Mouse (Mus musculus): ENCODE results near the gene Olfr435. TPM values are rescaled to one million over a fixed set of nuclear protein-coding genes. Genes with fewer than 3 reads are reported as not detected.

The Olfr435 gene
- total RNA-seq, 1 experiment from 2014 or later = not detected

Other genes starting within 250 kb of the Olfr435 start
- gene Olfr444, start 248.1 kb upstream of the Olfr435 start, total RNA-seq (2017) = not detected in 2 replicates
- not detected in 2 replicates for gene Olfr441, start 90.8 kb upstream of the Olfr435 start, total RNA-seq (2017)
- gene Olfr237-ps1, start 50.6 kb upstream of the Olfr435 start, total RNA-seq (2017) = not detected in 2 replicates
- gene Olfr437, start 33.9 kb upstream of the Olfr435 start, total RNA-seq (2017) = not detected in 2 replicates
- gene Olfr13, start 25.0 kb upstream of the Olfr435 start, total RNA-seq (2017) = not detected in 2 replicates
- gene Olfr434, start 15.9 kb downstream of the Olfr435 start, total RNA-seq (2017) = not detected in 2 replicates
- gene Olfr47, start 34.4 kb downstream of the Olfr435 start, total RNA-seq (2017) = not detected in 2 replicates
- gene Arhgef5, start 68.4 kb downstream of the Olfr435 start, total RNA-seq (2017) = 16.7 and 30.3 TPM in 2 replicates
- gene Nobox, start 112.4 kb downstream of the Olfr435 start, total RNA-seq (2017) = not detected in 2 replicates